Mouse (Mus musculus): ENCODE measurements at regions not wholly inside any gene's neighbourhood (a gene's known extent, or its start where the extent isn't known, plus 50 kb on each side); places are given as distances from the start of the nearest gene placed in this dataset.
A peak's percentile ranks its signal among the peaks of the same experiment; 100 is the strongest.
"Not testable (repeated sequence)": the region's sequence is repeated elsewhere in the genome, so short reads cannot be mapped to it uniquely, and the experiment has no call there.

DNA sequence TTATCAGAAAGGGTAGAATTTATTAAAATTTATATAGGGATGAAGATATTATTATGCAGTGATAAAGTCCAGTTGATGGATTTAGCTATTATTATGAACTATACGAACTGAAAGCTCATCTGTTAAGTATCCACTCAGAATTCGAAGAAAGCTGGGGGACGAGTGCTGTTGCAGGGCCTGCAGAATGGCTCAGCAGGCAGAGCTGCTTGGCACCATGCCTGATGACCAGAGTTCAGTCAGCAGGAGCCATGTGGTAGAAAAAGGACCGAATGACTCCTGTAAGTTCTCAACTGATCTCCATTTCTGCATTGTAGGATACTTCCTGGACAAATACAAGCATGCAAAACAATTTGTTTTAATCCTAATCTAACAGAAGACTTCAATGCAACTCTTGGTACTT lies 195.9 kb downstream of the Htr7 start:
- no peaks in the 10 kb centered on the region for H3K27me3 ChIP-seq (replicated peaks; ENCODE audit: insufficient read depth, low read length)
- WGBS, result 50% methylated on average over 4 of the region's 4 CpGs
- H3K36me3 ChIP-seq (ENCODE audit: insufficient read depth, low read length), result no peaks in the 10 kb centered on the region
- no peak for TF ChIP-seq EP300 (IDR thresholded peaks at IDR 0.05)
- TF ChIP-seq CTCF (IDR thresholded peaks at IDR 0.05), result no peak
- no peak overlapping the region for H3K4me2 ChIP-seq (replicated peaks; ENCODE audit: low read depth, low read length)
- no peak for ATAC-seq
- no peaks in the 10 kb centered on the region for H3K9me3 ChIP-seq (ENCODE audit: low read length)
- no peak overlapping the region for H3K4me3 ChIP-seq (ENCODE audit: low read depth, low read length)
- H3K4me1 ChIP-seq (ENCODE audit: insufficient read depth, low read depth, low read length), result no peaks in the 10 kb centered on the region
- no peak overlapping the region for H3K27ac ChIP-seq (ENCODE audit: low read length)
- DNase-seq (ENCODE audit: low spot score), result no peak
- H3K9ac ChIP-seq (replicated peaks; ENCODE audit: low read depth), result no peak overlapping the region

DNA sequence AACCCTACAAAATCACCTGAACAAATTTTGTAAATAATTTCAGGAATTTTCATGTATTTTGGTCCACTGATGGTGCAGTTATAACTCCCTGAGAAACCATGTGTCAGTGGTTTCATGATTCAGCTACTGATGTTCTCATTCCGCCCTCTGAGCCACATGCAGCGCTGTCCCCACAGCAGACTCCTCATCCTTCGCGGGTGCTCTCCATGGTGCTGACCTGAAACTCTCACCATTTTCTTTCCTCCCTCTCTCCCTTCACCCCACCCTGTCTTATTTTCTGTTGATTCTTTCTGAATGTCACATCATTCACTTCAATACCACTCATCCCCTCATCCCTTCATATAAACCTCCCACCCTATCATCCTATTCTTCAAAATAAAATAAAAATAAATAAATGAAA lies 224.3 kb downstream of the Htr7 start:
- no peaks in the 10 kb centered on the region for H3K36me3 ChIP-seq (ENCODE audit: insufficient read depth, low read length)
- no peak overlapping the region for H3K4me2 ChIP-seq (replicated peaks; ENCODE audit: low read depth, low read length)
- no peaks in the 10 kb centered on the region for H3K27me3 ChIP-seq (replicated peaks; ENCODE audit: insufficient read depth, low read length)
- no peak overlapping the region for H3K4me3 ChIP-seq (ENCODE audit: low read depth, low read length)
- H3K9ac ChIP-seq (replicated peaks; ENCODE audit: low read depth), result no peak overlapping the region
- 10% methylated on average over 4 of the region's 4 CpGs for WGBS
- H3K27ac ChIP-seq (ENCODE audit: low read length), result no peak overlapping the region
- no peaks in the 10 kb centered on the region for H3K9me3 ChIP-seq (ENCODE audit: low read length)
- no peaks in the 10 kb centered on the region for H3K4me1 ChIP-seq (ENCODE audit: insufficient read depth, low read depth, low read length)
- no peak for TF ChIP-seq EP300 (IDR thresholded peaks at IDR 0.05)
- peak; percentile 35 for TF ChIP-seq CTCF (IDR thresholded peaks at IDR 0.05)
- DNase-seq (ENCODE audit: low spot score) (peak; percentile 20), ATAC-seq (no peak)

DNA sequence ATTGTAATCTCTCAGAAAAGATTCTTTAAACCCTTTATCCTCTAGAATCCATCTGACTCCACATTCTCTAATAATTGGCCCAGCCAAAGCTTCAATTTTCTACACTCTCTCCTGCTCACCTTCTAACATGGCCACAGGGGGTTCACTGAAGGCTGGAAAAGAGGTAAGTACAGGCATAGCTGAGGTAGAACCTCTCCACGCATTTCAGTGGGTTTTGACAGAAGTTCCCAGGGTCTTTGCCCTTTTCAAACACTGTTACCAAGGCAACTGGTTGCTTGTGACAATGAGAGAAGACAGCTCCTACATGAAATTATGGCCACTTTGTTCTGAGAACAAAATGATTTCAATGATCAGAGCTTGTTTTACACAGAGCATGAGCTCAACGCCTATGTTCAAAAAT lies 231.2 kb downstream of the Htr7 start:
- Histone ChIP-seq H3K4me2 (replicated peaks; ENCODE audit: low read depth, low read length) (no peak overlapping the region), H3K27ac (ENCODE audit: low read length) (no peak overlapping the region), H3K4me1 (ENCODE audit: insufficient read depth, low read depth, low read length) (no peaks in the 10 kb centered on the region), H3K9me3 (ENCODE audit: low read length) (no peaks in the 10 kb centered on the region), H3K36me3 (ENCODE audit: insufficient read depth, low read length) (no peaks in the 10 kb centered on the region), H3K27me3 (replicated peaks; ENCODE audit: insufficient read depth, low read length) (no peaks in the 10 kb centered on the region), H3K4me3 (ENCODE audit: low read depth, low read length) (no peak overlapping the region), H3K9ac (replicated peaks; ENCODE audit: low read depth) (no peak overlapping the region)
- TF ChIP-seq CTCF (IDR thresholded peaks at IDR 0.05), result no peak
- TF ChIP-seq EP300 (IDR thresholded peaks at IDR 0.05), result no peak
- DNase-seq (ENCODE audit: low spot score), result no peak
- ATAC-seq, result no peak
- WGBS, result 59% methylated on average over 2 of the region's 2 CpGs

DNA sequence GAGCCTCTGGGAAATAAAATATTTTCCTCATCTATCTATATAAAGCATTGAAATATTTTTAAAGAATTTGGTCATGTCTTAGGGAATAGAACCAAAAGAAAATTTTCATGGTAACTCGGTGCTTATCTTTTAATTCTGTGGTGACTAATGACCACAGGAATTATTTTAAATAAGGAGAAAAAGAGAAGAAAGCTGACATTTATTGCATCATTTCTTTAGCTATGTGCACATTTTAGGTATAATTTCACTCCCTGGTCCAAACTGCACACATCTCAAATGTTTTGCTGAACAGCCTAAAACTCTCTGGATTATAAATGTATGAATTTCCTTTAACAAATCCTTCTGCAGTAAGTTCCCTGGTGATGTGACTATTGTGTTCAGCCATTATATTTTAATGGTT lies 237.7 kb downstream of the Htr7 start:
- no peak overlapping the region for H3K4me3 ChIP-seq (ENCODE audit: low read depth, low read length)
- DNase-seq (ENCODE audit: low spot score) (no peak), ATAC-seq (no peak)
- WGBS, result 78% methylated on average over 1 of the region's 1 CpGs
- H3K4me1 ChIP-seq (ENCODE audit: insufficient read depth, low read depth, low read length), result no peaks in the 10 kb centered on the region
- H3K4me2 ChIP-seq (replicated peaks; ENCODE audit: low read depth, low read length), result no peak overlapping the region
- no peak overlapping the region for H3K27ac ChIP-seq (ENCODE audit: low read length)
- H3K27me3 ChIP-seq (replicated peaks; ENCODE audit: insufficient read depth, low read length), result no peaks in the 10 kb centered on the region
- no peaks in the 10 kb centered on the region for H3K9me3 ChIP-seq (ENCODE audit: low read length)
- H3K36me3 ChIP-seq (ENCODE audit: insufficient read depth, low read length), result no peaks in the 10 kb centered on the region
- H3K9ac ChIP-seq (replicated peaks; ENCODE audit: low read depth), result no peak overlapping the region
- no peak for TF ChIP-seq CTCF (IDR thresholded peaks at IDR 0.05)
- TF ChIP-seq EP300 (IDR thresholded peaks at IDR 0.05), result no peak

DNA sequence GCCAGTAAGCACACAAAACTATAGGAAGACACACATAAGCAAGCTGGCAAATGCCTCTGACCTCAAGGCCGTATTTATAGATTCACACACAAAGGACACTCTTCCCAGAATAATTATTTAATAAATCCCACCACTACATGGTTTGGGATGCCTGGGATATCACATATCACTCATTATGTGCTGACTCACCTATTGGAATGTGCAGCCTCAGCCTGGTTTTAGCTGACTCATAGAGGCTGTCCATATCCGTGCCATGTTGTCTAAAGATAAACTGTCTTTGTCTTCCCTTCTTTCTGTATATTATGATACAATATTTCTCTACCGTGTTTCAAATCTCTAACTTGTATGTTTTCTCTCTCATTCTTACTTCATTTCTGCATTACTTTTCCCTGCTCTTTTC lies 262.6 kb downstream of the Htr7 start:
- no peak overlapping the region for H3K4me3 ChIP-seq (ENCODE audit: low read depth, low read length)
- H3K27me3 ChIP-seq (replicated peaks; ENCODE audit: insufficient read depth, low read length), result no peaks in the 10 kb centered on the region
- TF ChIP-seq EP300 (IDR thresholded peaks at IDR 0.05) (no peak), CTCF (IDR thresholded peaks at IDR 0.05) (no peak)
- 72% methylated on average over 3 of the region's 3 CpGs for WGBS
- H3K9me3 ChIP-seq (ENCODE audit: low read length), result no peaks in the 10 kb centered on the region
- no peaks in the 10 kb centered on the region for H3K4me1 ChIP-seq (ENCODE audit: insufficient read depth, low read depth, low read length)
- ATAC-seq (no peak), DNase-seq (ENCODE audit: low spot score) (no peak)
- no peak overlapping the region for H3K27ac ChIP-seq (ENCODE audit: low read length)
- no peaks in the 10 kb centered on the region for H3K36me3 ChIP-seq (ENCODE audit: insufficient read depth, low read length)
- H3K9ac ChIP-seq (replicated peaks; ENCODE audit: low read depth), result no peak overlapping the region
- H3K4me2 ChIP-seq (replicated peaks; ENCODE audit: low read depth, low read length), result no peak overlapping the region

DNA sequence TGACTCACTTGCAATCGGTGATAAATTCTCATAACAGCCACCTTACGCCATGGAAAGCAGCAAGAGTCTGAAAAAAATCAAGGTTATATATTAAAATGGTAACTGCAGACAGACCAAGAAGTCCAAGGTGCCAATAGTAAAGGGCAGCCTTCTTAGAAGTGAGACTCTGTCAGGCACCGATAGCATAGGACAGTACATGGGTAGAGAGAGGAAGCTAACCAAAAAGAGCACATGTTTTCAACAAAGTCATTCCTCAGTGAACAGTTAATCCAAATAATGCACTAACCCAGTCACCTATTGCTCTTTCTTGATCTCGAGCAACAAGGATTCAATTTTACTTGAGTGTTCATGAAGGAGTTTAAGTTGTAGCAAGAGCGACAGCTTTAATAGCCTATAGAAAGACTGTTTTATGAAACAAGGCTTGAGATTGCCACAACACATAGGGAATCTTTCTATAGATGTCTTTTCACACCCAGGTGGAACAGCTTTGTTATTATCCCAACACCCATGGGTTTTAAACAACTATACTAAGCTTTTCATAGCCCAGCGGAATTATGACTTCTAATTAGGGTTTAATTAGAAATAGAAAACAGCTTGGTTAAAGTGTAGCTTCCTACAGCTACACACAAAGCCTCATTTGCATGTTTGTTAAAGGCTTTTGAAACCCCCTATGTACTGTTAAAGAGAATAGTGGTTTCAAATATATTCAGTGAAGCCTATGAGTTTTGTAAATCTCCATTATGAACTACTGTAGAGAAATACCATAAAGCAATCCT lies 269.9 kb downstream of the Htr7 start:
- DNase-seq (ENCODE audit: low spot score) (no peak), ATAC-seq (no peak)
- Histone ChIP-seq H3K4me2 (replicated peaks; ENCODE audit: low read depth, low read length) (no peak overlapping the region), H3K4me1 (ENCODE audit: insufficient read depth, low read depth, low read length) (no peaks in the 10 kb centered on the region), H3K9ac (replicated peaks; ENCODE audit: low read depth) (no peak overlapping the region), H3K36me3 (ENCODE audit: insufficient read depth, low read length) (no peaks in the 10 kb centered on the region), H3K4me3 (ENCODE audit: low read depth, low read length) (no peak overlapping the region), H3K9me3 (ENCODE audit: low read length) (no peaks in the 10 kb centered on the region), H3K27me3 (replicated peaks; ENCODE audit: insufficient read depth, low read length) (no peaks in the 10 kb centered on the region), H3K27ac (ENCODE audit: low read length) (no peak overlapping the region)
- no peak for TF ChIP-seq EP300 (IDR thresholded peaks at IDR 0.05)
- no peak for TF ChIP-seq CTCF (IDR thresholded peaks at IDR 0.05)
- WGBS, result 87% methylated on average over 6 of the region's 6 CpGs

DNA sequence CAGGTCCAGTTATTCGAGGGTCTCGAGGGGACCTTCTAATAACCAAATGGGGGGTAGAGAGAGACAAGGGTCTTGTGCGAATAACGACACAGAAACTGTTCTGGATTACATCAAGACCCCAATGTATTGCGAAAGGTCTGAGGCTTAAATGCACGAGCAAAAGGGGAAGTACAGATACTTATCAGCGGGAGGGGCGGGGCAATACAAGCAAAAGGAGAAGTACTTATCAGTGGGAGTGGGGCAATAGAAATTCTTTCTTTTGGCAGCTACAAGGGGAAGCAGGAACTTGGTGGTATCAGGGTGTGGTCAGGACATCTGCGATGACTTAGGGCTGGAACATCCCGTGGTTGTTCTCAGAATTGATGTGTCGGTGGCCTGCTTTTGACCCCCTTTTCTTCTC lies 295.6 kb downstream of the Htr7 start:
- not testable (repeated sequence) for H3K36me3 ChIP-seq (ENCODE audit: insufficient read depth, low read length); H3K27ac ChIP-seq (ENCODE audit: low read length); DNase-seq (ENCODE audit: low spot score); H3K9me3 ChIP-seq (ENCODE audit: low read length); H3K4me2 ChIP-seq (replicated peaks; ENCODE audit: low read depth, low read length); H3K27me3 ChIP-seq (replicated peaks; ENCODE audit: insufficient read depth, low read length); H3K9ac ChIP-seq (replicated peaks; ENCODE audit: low read depth); ATAC-seq; H3K4me3 ChIP-seq (ENCODE audit: low read depth, low read length); H3K4me1 ChIP-seq (ENCODE audit: insufficient read depth, low read depth, low read length)
- 72% methylated on average over 11 of the region's 11 CpGs for WGBS

Data from lung, postnatal 0 days (tissue).